Mouse (Mus musculus) forebrain, embryonic 16.5 days (tissue): Measurements from ENCODE around the gene Cenpo. TPM values are rescaled to one million over a fixed set of nuclear protein-coding genes. Genes with fewer than 3 reads are reported as not detected.

Experiments
- ATAC-seq: fragments of 200-750 bp; cut with Nextera tagmentation; 2 replicates; pipeline ENCODE4 v1.8.0; 2017; ENCODE audit warnings: mild to moderate bottlenecking, moderate library complexity
- H3K27ac ChIP-seq: fragments of 300-500 bp; sonication (generic); 2 replicates; pipeline ENCODE4 v1.5.1; 2014; ENCODE audit warnings: low read length, control low read depth
- H3K27me3 ChIP-seq: fragments of 300-500 bp; sonication (generic); replicated peaks from 2 replicates; pipeline ENCODE4 v1.6.1; 2014; ENCODE audit warnings: low read length; ENCODE audit not compliant: control insufficient read depth, insufficient read depth
- H3K36me3 ChIP-seq: fragments of 300-500 bp; sonication (generic); 2 replicates; pipeline ENCODE4 v1.6.1; 2014; ENCODE audit not compliant: control insufficient read depth, insufficient read depth
- H3K4me1 ChIP-seq: fragments of 300-500 bp; sonication (generic); replicated peaks from 2 replicates; pipeline ENCODE4 v1.6.1; 2014; ENCODE audit warnings: low read length; ENCODE audit not compliant: control insufficient read depth, insufficient read depth
- H3K4me2 ChIP-seq: fragments of 300-500 bp; sonication (generic); 2 replicates; pipeline ENCODE4 v1.6.1; 2014; ENCODE audit warnings: mild to moderate bottlenecking, low read length, control low read depth
- H3K4me3 ChIP-seq: fragments of 300-500 bp; sonication (generic); replicated peaks from 2 replicates; pipeline ENCODE4 v1.5.1; 2014; ENCODE audit warnings: mild to moderate bottlenecking, low read length, control low read depth
- H3K9ac ChIP-seq: fragments of 300-500 bp; sonication (generic); replicated peaks from 2 replicates; pipeline ENCODE4 v1.6.1; 2014; ENCODE audit warnings: low read depth, low read length, control low read depth
- H3K9me3 ChIP-seq: fragments of 300-500 bp; sonication (generic); 2 replicates; pipeline ENCODE4 v1.6.1; 2016; ENCODE audit warnings: low read length; ENCODE audit not compliant: control insufficient read depth
- WGBS: fragments of 180-500 bp; shearing (Covaris S2); extraction: QIAGEN DNeasy Blood & Tissue Kit; methylation state at CpG from one replicate; pipeline ENCODE4 v1.1.7; 2014; 5-methylcytosine and 5-hydroxymethylcytosine counted together
- polyA plus RNA-seq: library from polyadenylated mRNA; unstranded; fragments of >200 nt; fragmentation: Nextera tagmentation; extraction: Ambion mirVana; gene quantifications from 2 replicates; pipeline ENCODE4 v1.2.1, GENCODE M21; 2015

Cenpo gene
- polyA plus RNA-seq, 1 experiment from 2014 or later, result 11.3 TPM

DNA sequence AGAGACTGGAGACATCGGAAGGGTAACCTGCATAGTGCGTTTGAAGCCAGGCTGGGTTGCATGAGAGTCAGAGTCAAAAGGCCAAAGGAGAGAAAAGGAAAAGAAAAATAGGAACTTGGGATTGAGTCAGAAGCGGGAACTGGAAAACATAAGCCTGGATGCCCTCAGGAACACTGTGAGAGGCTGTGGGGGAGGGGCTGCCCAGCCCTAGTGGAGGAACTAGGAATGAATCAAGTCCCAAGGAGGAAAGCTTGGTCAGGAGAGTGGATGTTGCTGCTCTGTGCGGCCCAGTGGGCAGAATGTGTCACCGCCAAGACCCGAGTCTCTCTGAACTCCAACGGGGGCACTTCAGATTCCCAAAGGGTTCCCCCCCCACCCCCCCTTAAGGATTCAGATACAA lies 73.8 kb downstream of the Cenpo start:
- WGBS, result 72% methylated on average over 7 of the region's 7 CpGs
- Histone ChIP-seq H3K27me3 (no peaks in the 10 kb centered on the region), H3K4me1 (0 out of 2 replicates have a peak, but pooled peaks cover 2% of the 10 kb centered on the region), H3K9me3 (no peaks in the 10 kb centered on the region), H3K36me3 (no peaks in the 10 kb centered on the region), H3K27ac (no peak overlapping the region), H3K4me2 (no peak overlapping the region), H3K4me3 (no peak overlapping the region), H3K9ac (no peak overlapping the region)
- ATAC-seq, result no peak

DNA sequence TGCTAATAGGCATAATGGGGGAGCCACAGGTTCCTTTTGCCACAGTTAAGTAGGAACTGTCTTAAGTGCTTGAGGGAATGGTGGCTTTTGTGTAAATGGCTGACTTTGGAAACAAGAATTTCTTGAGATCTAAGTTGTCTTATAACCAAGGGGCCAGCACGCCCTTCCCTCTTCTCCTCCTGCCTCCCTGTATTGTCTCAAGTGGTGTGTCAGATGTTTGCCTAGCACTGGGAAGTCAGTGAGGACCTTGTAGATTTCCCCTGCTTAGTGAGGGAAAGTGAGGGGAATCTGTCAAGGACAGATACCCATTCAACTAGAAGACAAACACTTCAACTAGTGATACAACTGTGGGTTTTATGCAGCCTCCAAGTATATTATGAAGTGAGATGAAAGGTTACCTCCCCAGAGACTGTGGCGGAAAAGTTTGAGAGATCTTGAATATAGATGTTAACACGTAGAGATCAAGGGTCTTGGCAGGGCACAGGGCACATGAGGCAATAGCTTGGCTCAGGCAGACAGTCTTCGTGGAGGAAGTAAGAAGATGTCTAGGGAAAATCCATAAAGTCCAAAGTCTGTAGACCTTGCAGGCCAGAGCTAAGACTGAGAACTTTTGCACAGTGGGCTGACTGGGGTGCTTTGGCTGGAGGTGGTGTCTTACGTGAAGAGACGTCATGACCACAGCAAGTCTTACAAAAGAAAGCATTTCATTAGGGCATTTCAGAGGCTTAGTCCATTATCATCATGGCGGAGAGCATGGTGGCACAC lies 75.0 kb downstream of the Cenpo start:
- ATAC-seq, result no peak
- H3K27me3 ChIP-seq, result no peaks in the 10 kb centered on the region
- 93% methylated on average over 7 of the region's 7 CpGs for WGBS
- no peak overlapping the region for H3K27ac ChIP-seq
- no peaks in the 10 kb centered on the region for H3K9me3 ChIP-seq
- H3K4me3 ChIP-seq, result no peak overlapping the region
- H3K4me1 ChIP-seq, result 0 out of 2 replicates have a peak, but pooled peaks cover 2% of the 10 kb centered on the region
- no peak overlapping the region for H3K4me2 ChIP-seq
- H3K9ac ChIP-seq, result no peak overlapping the region
- no peaks in the 10 kb centered on the region for H3K36me3 ChIP-seq

DNA sequence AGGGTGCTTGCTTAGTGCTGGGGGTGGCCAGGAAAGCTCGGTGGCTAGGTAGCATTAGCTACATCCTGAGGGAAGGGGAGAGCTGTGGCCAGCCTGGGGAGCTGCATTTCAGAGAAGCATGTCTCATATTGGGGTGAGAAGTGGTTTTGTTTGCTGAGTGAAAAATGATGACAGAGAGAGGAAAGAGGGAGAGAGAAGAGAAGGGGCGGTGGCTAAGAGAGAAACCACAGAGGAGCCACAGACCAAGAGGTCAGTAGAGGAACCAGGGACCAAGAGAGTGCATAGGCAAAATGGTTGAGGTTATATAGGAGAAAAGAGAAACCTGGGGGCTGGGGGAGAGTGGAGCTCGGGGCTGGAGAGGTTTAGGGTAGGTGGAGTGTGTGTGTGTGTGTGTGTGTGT lies 75.9 kb downstream of the Cenpo start:
- Histone ChIP-seq H3K27ac (no peak overlapping the region), H3K27me3 (no peaks in the 10 kb centered on the region), H3K9ac (no peak overlapping the region), H3K36me3 (no peaks in the 10 kb centered on the region), H3K4me1 (0 out of 2 replicates have a peak, but pooled peaks cover 2% of the 10 kb centered on the region), H3K4me3 (no peak overlapping the region), H3K4me2 (no peak overlapping the region), H3K9me3 (no peaks in the 10 kb centered on the region)
- WGBS, result 94% methylated on average over 3 of the region's 3 CpGs
- no peak for ATAC-seq

DNA sequence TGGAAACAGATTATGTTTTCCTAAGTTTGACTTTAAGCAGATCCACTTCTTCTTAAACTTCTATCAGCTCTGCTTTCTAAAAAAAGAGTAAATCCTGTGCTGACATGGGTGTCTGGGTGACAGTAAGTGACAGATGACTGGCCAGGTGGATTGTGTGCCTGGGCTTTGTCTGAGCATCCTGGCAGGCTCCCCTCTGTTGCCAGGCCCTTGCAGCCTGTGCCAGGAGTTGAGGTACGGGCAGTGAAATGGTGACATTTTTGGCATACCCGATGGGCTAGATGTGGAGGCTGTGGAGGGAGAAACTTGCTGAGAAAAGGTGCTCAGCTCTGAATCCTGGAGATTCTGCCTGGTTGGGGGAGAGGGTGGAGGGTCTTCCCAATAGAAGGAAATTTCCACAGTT lies 76.6 kb downstream of the Cenpo start:
- no peak for ATAC-seq
- Histone ChIP-seq H3K27me3 (no peaks in the 10 kb centered on the region), H3K4me1 (0 out of 2 replicates have a peak, but pooled peaks cover 2% of the 10 kb centered on the region), H3K36me3 (no peaks in the 10 kb centered on the region), H3K4me2 (no peak overlapping the region), H3K27ac (no peak overlapping the region), H3K9me3 (no peaks in the 10 kb centered on the region), H3K9ac (no peak overlapping the region), H3K4me3 (no peak overlapping the region)
- 53% methylated on average over 2 of the region's 2 CpGs for WGBS

DNA sequence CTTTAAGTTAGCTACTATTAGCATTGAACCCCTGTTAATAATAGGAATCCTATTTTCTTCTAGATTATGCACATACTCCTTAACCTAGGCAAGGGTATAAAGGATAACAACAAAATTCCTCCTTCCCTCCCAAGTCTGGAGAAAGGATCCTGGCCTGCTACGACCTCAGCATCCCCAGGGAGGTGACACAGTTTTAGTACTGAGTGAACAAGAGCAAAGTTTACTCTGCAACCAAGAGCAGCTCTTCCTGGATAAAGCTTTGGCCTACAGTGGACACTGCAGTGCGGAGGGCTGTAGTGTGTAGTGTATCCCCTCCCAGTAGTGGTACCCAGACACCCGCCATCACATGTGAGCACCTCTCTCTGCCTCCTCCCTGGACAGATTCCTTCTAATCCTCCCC lies 82.1 kb downstream of the Cenpo start:
- H3K4me3 ChIP-seq, result no peak overlapping the region
- WGBS, result 90% methylated on average over 3 of the region's 3 CpGs
- no peak overlapping the region for H3K27ac ChIP-seq
- H3K4me1 ChIP-seq, result no peaks in the 10 kb centered on the region
- ATAC-seq, result no peak
- H3K9ac ChIP-seq, result no peak overlapping the region
- H3K9me3 ChIP-seq, result no peaks in the 10 kb centered on the region
- no peaks in the 10 kb centered on the region for H3K27me3 ChIP-seq
- no peak overlapping the region for H3K4me2 ChIP-seq
- H3K36me3 ChIP-seq, result no peaks in the 10 kb centered on the region

DNA sequence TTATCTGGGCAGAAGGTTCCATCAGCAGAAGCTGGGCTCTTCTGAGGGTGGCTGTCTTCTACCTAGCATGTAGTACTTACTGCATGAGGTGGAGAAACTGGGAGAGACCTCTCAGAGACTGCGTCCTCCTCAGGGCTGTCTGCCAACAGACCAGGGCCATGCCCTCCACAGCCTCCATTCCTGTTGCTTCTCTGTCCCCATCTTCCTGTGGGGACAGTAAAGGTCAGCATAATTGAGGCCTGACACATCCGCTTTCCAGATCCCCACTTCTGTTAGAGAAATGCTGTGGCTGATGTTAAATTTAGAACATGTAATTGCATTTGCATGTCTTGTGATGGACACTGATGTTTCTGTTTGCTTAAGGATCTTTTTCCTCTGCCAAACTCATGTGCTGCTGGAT lies 83.2 kb downstream of the Cenpo start:
- no peak overlapping the region for H3K4me2 ChIP-seq
- H3K9me3 ChIP-seq, result no peaks in the 10 kb centered on the region
- H3K4me1 ChIP-seq, result no peaks in the 10 kb centered on the region
- no peak overlapping the region for H3K4me3 ChIP-seq
- H3K9ac ChIP-seq, result no peak overlapping the region
- no peak for ATAC-seq
- 78% methylated on average over 2 of the region's 2 CpGs for WGBS
- no peaks in the 10 kb centered on the region for H3K36me3 ChIP-seq
- no peak overlapping the region for H3K27ac ChIP-seq
- no peaks in the 10 kb centered on the region for H3K27me3 ChIP-seq

Other genes with a start within 250 kb of the Cenpo start
- gene Efr3b, start 195.4 kb downstream of the Cenpo start, polyA plus RNA-seq, result 33.1 and 37.2 TPM in 2 replicates
- gene Dnajc27, start 151.7 kb downstream of the Cenpo start, polyA plus RNA-seq, result 13.3 and 15.6 TPM in 2 replicates
- 12.2 and 12.9 TPM in 2 replicates for gene Adcy3, start 101.2 kb downstream of the Cenpo start, polyA plus RNA-seq
- 4.8 and 4.9 TPM in 2 replicates for gene Ptrhd1, start 267 bp downstream of the Cenpo start, polyA plus RNA-seq
- 16.4 and 21.0 TPM in 2 replicates for gene Ncoa1, start 242.9 kb upstream of the Cenpo start, polyA plus RNA-seq